18 mouse cellular contexts compared by ENCODE assay signal in genomic region chr13:43688065-43688464, GRCm38 (mm10).
"Had no signal": no experiment of that assay in that cellular context is flagged by ENCODE, and none has a peak within 500 bp of the region (broad histone marks: within the 10 kb centered on the region; RNA-seq: fewer than 3 reads in every experiment).

No protein-coding gene starts in this region.

- ATAC-seq: midbrain, embryonic 13.5 days; midbrain, embryonic 16.5 days had no signal

- H3K27ac ChIP-seq: liver, embryonic 14.5 days; midbrain, embryonic 10.5 days; midbrain, embryonic 13.5 days; neural tube, embryonic 12.5 days; neural tube, embryonic 15.5 days had no signal

- H3K9me3 ChIP-seq: midbrain, embryonic 10.5 days; midbrain, embryonic 13.5 days; neural tube, embryonic 12.5 days; neural tube, embryonic 15.5 days had no signal

- H3K4me2 ChIP-seq: lung, embryonic 14.5 days; midbrain, embryonic 13.5 days; neural tube, embryonic 12.5 days; neural tube, embryonic 15.5 days had no signal

- H3K27me3 ChIP-seq: midbrain, embryonic 13.5 days; neural tube, embryonic 12.5 days; neural tube, embryonic 15.5 days had no signal

- H3K36me3 ChIP-seq: midbrain, embryonic 10.5 days; midbrain, embryonic 13.5 days; neural tube, embryonic 12.5 days; neural tube, embryonic 15.5 days had no signal

- H3K9ac ChIP-seq: liver, embryonic 14.5 days; lung, embryonic 14.5 days; midbrain, embryonic 13.5 days; neural tube, embryonic 12.5 days; neural tube, embryonic 15.5 days had no signal

- DNase-seq: lung, adult 18-20 months; lung, embryonic 14.5 days; lung, postnatal 10 days; lung, postnatal 4 days; right cerebral cortex, adult 18-20 months; right cerebral cortex, postnatal 25 days; right cerebral cortex, postnatal 4 days; spleen, adult 18-20 months; thymus, adult 18-20 months; thymus, postnatal 14 days; thymus, postnatal 36 days had no signal

- H3K4me3 ChIP-seq: midbrain, embryonic 10.5 days; midbrain, embryonic 13.5 days; myocyte; neural tube, embryonic 12.5 days; neural tube, embryonic 15.5 days had no signal
